Mouse (Mus musculus) stomach, postnatal 0 days (tissue): ENCODE measurements around the gene Ust. TPM values are rescaled to one million over a fixed set of nuclear protein-coding genes. Genes with fewer than 3 reads are reported as not detected.

ENCODE experiments used
- ATAC-seq: fragments of 200-750 bp; cut with Nextera tagmentation; 2 replicates; pipeline ENCODE4 v1.8.0; 2017; ENCODE audit not compliant: low FRiP score, low TSS enrichment
- DNase-seq: peaks from one replicate; pipeline ENCODE4 v3.0.0-alpha.2; 2016; ENCODE audit warnings: low spot score
- H3K27ac ChIP-seq: fragments of 300-500 bp; sonication (generic); replicated peaks from 2 replicates; pipeline ENCODE4 v1.5.1; 2014; ENCODE audit warnings: mild to moderate bottlenecking, control low read depth
- H3K27me3 ChIP-seq: fragments of 300-500 bp; sonication (generic); 2 replicates; pipeline ENCODE4 v1.6.1; 2014; ENCODE audit warnings: low read length; ENCODE audit not compliant: control insufficient read depth, insufficient read depth
- H3K36me3 ChIP-seq: fragments of 300-500 bp; sonication (generic); 2 replicates; pipeline ENCODE4 v1.6.1; 2014; ENCODE audit warnings: low read length, mixed read lengths; ENCODE audit not compliant: control insufficient read depth, insufficient read depth
- H3K4me1 ChIP-seq: fragments of 300-500 bp; sonication (generic); replicated peaks from 2 replicates; pipeline ENCODE4 v1.6.1; 2014; ENCODE audit warnings: antibody characterized with exemption; ENCODE audit not compliant: control insufficient read depth, insufficient read depth
- H3K4me2 ChIP-seq: fragments of 300-500 bp; sonication (generic); replicated peaks from 2 replicates; pipeline ENCODE4 v1.6.1; 2014; ENCODE audit warnings: low read depth, mild to moderate bottlenecking, control low read depth, moderate library complexity
- H3K4me3 ChIP-seq: fragments of 300-500 bp; sonication (generic); 2 replicates; pipeline ENCODE4 v1.5.1; 2014; ENCODE audit warnings: low read depth, low read length, control low read depth
- H3K9ac ChIP-seq: fragments of 300-500 bp; sonication (generic); 2 replicates; pipeline ENCODE4 v1.6.1; 2014; ENCODE audit warnings: mild to moderate bottlenecking, low read length, control low read depth, mixed read lengths
- H3K9me3 ChIP-seq: fragments of 300-500 bp; sonication (generic); 2 replicates; pipeline ENCODE4 v1.6.1; 2016; ENCODE audit warnings: low read length; ENCODE audit not compliant: control insufficient read depth
- CTCF ChIP-seq: IDR thresholded peaks from 2 replicates; pipeline ENCODE4 v1.5.1; 2016; ENCODE audit warnings: antibody characterized with exemption, low read depth, mild to moderate bottlenecking, moderate library complexity
- EP300 ChIP-seq: optimal IDR thresholded peaks from 2 replicates; pipeline ENCODE3; 2016; ENCODE audit warnings: antibody characterized with exemption
- WGBS: fragments of 180-500 bp; shearing (Covaris S2); extraction: QIAGEN DNeasy Blood & Tissue Kit; methylation state at CpG from one replicate; pipeline ENCODE4 v1.1.7; 2014; 5-methylcytosine and 5-hydroxymethylcytosine counted together
- polyA plus RNA-seq: library from polyadenylated mRNA; unstranded; fragments of >200 nt; fragmentation: Nextera tagmentation; extraction: Ambion mirVana; gene quantifications from 2 replicates; pipeline ENCODE4 v1.2.1, GENCODE M21; 2015

Ust gene
- polyA plus RNA-seq, 1 experiment from 2014 or later: 2.4 TPM

- Histone ChIP-seq H3K4me2 (no peak overlapping the region), H3K9ac (no peak overlapping the region), H3K27me3 (no peaks in the 10 kb centered on the region), H3K36me3 (no peaks in the 10 kb centered on the region), H3K9me3 (no peaks in the 10 kb centered on the region), H3K27ac (no peak overlapping the region), H3K4me1 (no peaks in the 10 kb centered on the region), H3K4me3 (no peak overlapping the region)
- DNase-seq (no peak), ATAC-seq (no peak)
- WGBS: 6% methylated on average over 1 of the region's 1 CpGs
- TF ChIP-seq CTCF (no peak), EP300 (no peak)
Measured at GRCm38 (mm10) chr10:8365816-8366215, 152.8 kb downstream of the Ust start.

- 37% methylated on average over 3 of the region's 3 CpGs for WGBS
- no peak for ATAC-seq
Measured at GRCm38 (mm10) chr10:8364182-8364581, 154.4 kb downstream of the Ust start.

GRCm38 (mm10) chr10:8363281-8363680 is 155.3 kb downstream of the Ust start:
- Histone ChIP-seq H3K36me3 (no peaks in the 10 kb centered on the region), H3K9ac (no peak overlapping the region), H3K4me3 (no peak overlapping the region), H3K4me1 (no peaks in the 10 kb centered on the region), H3K9me3 (no peaks in the 10 kb centered on the region), H3K27ac (no peak overlapping the region), H3K27me3 (no peaks in the 10 kb centered on the region), H3K4me2 (no peak overlapping the region)
- DNase-seq (no peak), ATAC-seq (no peak)
- TF ChIP-seq EP300 (no peak), CTCF (no peak)
- WGBS: 27% methylated on average over 8 of the region's 8 CpGs

More at GRCm38 (mm10) chr10:8364182-8364581, 154.4 kb downstream of the Ust start:
- Histone ChIP-seq H3K36me3 (no peaks in the 10 kb centered on the region), H3K9ac (no peak overlapping the region), H3K4me3 (no peak overlapping the region), H3K4me2 (no peak overlapping the region), H3K9me3 (no peaks in the 10 kb centered on the region), H3K27ac (no peak overlapping the region), H3K27me3 (no peaks in the 10 kb centered on the region), H3K4me1 (no peaks in the 10 kb centered on the region)
- DNase-seq: no peak
- TF ChIP-seq CTCF (no peak), EP300 (no peak)

GRCm38 (mm10) chr10:8358286-8359045 is 160.2 kb downstream of the Ust start:
- Histone ChIP-seq H3K27me3 (no peaks in the 10 kb centered on the region), H3K4me3 (no peak overlapping the region), H3K4me1 (no peaks in the 10 kb centered on the region), H3K9me3 (no peaks in the 10 kb centered on the region), H3K27ac (no peak overlapping the region), H3K36me3 (no peaks in the 10 kb centered on the region), H3K9ac (no peak overlapping the region), H3K4me2 (no peak overlapping the region)
- no peak; the same call in 1 of the 2 replicates for ATAC-seq
- WGBS: 72% methylated on average over 15 of the region's 15 CpGs
- no peak for DNase-seq
- TF ChIP-seq CTCF: no peak
- no peak for TF ChIP-seq EP300

GRCm38 (mm10) chr10:8353534-8353933 is 165.1 kb downstream of the Ust start:
- no peaks in the 10 kb centered on the region for H3K36me3 ChIP-seq
- WGBS: 38% methylated on average over 4 of the region's 4 CpGs
- no peak for TF ChIP-seq CTCF
- TF ChIP-seq EP300: no peak
- no peak overlapping the region for H3K4me3 ChIP-seq
- no peak overlapping the region for H3K9ac ChIP-seq
- no peak overlapping the region for H3K27ac ChIP-seq
- H3K4me1 ChIP-seq: no peaks in the 10 kb centered on the region
- ATAC-seq: no peak
- no peaks in the 10 kb centered on the region for H3K27me3 ChIP-seq
- H3K9me3 ChIP-seq: no peaks in the 10 kb centered on the region
- no peak for DNase-seq
- no peak overlapping the region for H3K4me2 ChIP-seq

GRCm38 (mm10) chr10:8350626-8351025 is 168.0 kb downstream of the Ust start:
- no peak for ATAC-seq
- no peaks in the 10 kb centered on the region for H3K27me3 ChIP-seq
- no peaks in the 10 kb centered on the region for H3K36me3 ChIP-seq
- H3K9me3 ChIP-seq: no peaks in the 10 kb centered on the region
- H3K4me1 ChIP-seq: no peaks in the 10 kb centered on the region
- no peak overlapping the region for H3K27ac ChIP-seq
- DNase-seq: no peak
- H3K9ac ChIP-seq: no peak overlapping the region
- H3K4me2 ChIP-seq: no peak overlapping the region
- TF ChIP-seq EP300 (no peak), CTCF (no peak)
- no peak overlapping the region for H3K4me3 ChIP-seq
- WGBS: 91% methylated on average over 7 of the region's 7 CpGs
